14 mouse cellular contexts compared by ENCODE assay signal in the genomic region with DNA sequence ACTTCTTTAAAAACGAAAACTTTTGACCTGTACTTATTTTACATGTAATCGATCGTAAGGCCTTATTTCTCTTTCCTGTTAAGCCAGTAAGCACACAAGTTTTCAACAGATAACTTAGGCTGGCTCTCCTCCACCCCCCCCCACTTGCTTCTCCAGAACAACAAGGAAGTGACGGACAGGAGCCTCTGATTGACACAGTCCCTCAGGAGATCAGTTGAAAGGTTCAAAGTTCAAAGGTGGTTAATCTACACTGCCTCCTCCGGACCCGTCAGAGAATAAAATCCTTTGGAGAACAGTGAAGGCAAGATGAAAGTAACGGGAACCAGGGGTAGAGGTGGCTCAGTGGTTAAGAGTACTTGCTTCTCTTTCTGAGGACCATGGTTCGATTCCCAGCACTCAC.
"Had no signal": no experiment of that assay in that cellular context is flagged by ENCODE, and none has a peak within 500 bp of the region (broad histone marks: within the 10 kb centered on the region; RNA-seq: fewer than 3 reads in every experiment).

No protein-coding gene starts in this region.

- H3K27ac ChIP-seq: midbrain, embryonic 10.5 days; midbrain, embryonic 12.5 days; midbrain, embryonic 15.5 days; neural tube, embryonic 12.5 days; stomach, embryonic 15.5 days; stomach, postnatal 0 days had no signal

- ATAC-seq: midbrain, embryonic 15.5 days had no signal

- H3K4me2 ChIP-seq: lung, embryonic 14.5 days; midbrain, embryonic 12.5 days; midbrain, embryonic 15.5 days; neural tube, embryonic 12.5 days; stomach, embryonic 15.5 days had no signal

- H3K9me3 ChIP-seq: midbrain, embryonic 10.5 days; midbrain, embryonic 12.5 days; midbrain, embryonic 15.5 days; neural tube, embryonic 12.5 days; stomach, embryonic 15.5 days had no signal

- H3K4me3 ChIP-seq: midbrain, embryonic 10.5 days; midbrain, embryonic 12.5 days; midbrain, embryonic 15.5 days; neural tube, embryonic 12.5 days; stomach, embryonic 15.5 days had no signal

- H3K4me1 ChIP-seq: midbrain, embryonic 10.5 days; midbrain, embryonic 12.5 days; midbrain, embryonic 15.5 days; neural tube, embryonic 12.5 days; stomach, embryonic 15.5 days had no signal

- H3K36me3 ChIP-seq: midbrain, embryonic 10.5 days; midbrain, embryonic 12.5 days; midbrain, embryonic 15.5 days; neural tube, embryonic 12.5 days; stomach, embryonic 15.5 days had no signal

- DNase-seq: lung, adult 18-20 months; lung, embryonic 14.5 days; lung, postnatal 10 days; lung, postnatal 4 days; right cerebral cortex, postnatal 14 days; thymus, adult 2 months; thymus, postnatal 14 days; thymus, postnatal 36 days had no signal

- H3K9ac ChIP-seq: lung, embryonic 14.5 days; midbrain, embryonic 12.5 days; midbrain, embryonic 15.5 days; neural tube, embryonic 12.5 days; stomach, embryonic 15.5 days had no signal

- H3K27me3 ChIP-seq: midbrain, embryonic 12.5 days; midbrain, embryonic 15.5 days; neural tube, embryonic 12.5 days; stomach, embryonic 15.5 days had no signal
